Mouse (Mus musculus) stomach, postnatal 0 days (tissue): ENCODE measurements around the gene Smok2b.

ENCODE experiments used
- CTCF ChIP-seq: IDR thresholded peaks from 2 replicates; pipeline ENCODE4 v1.5.1; 2016; ENCODE audit warnings: antibody characterized with exemption, low read depth, mild to moderate bottlenecking, moderate library complexity
- EP300 ChIP-seq: optimal IDR thresholded peaks from 2 replicates; pipeline ENCODE3; 2016; ENCODE audit warnings: antibody characterized with exemption

- TF ChIP-seq CTCF, result no peak
- TF ChIP-seq EP300, result no peak
These were observed 15.9 kb upstream of the Smok2b start for GRCm38 (mm10) chr17:13214169-13214568.
